Comparison of ENCODE assay signal across 18 mouse cellular contexts in genomic region chr12:9118576-9118975, GRCm38 (mm10).
A peak's percentile ranks its signal among the peaks of the same experiment; 100 is the strongest.
DNase-seq lines count a peak whose midpoint lies in the region; ATAC-seq and TF ChIP-seq lines count a peak whose summit lies in the region.
"Had no signal": no experiment of that assay in that cellular context is flagged by ENCODE, and none has a peak within 500 bp of the region (broad histone marks: within the 10 kb centered on the region; RNA-seq: fewer than 3 reads in every experiment).

No protein-coding gene starts in this region.

- no peak overlapping the region for H3K9ac ChIP-seq in heart, embryonic 12.5 days
- H3K9ac ChIP-seq: embryonic facial prominence, embryonic 13.5 days; heart, embryonic 13.5 days; hindbrain, embryonic 15.5 days had no signal

- H3K4me1 ChIP-seq in heart, embryonic 12.5 days (replicated peaks) = no peaks in the 10 kb centered on the region
- H3K4me1 ChIP-seq: embryonic facial prominence, embryonic 13.5 days; heart, embryonic 13.5 days; hindbrain, embryonic 15.5 days had no signal

- peak; percentile 37 for DNase-seq in heart, adult 11 months
- peak; percentile 25 for DNase-seq in 3134 (ENCODE audit: extremely low read depth, insufficient read length, low spot score)
- peak; percentile 61 for DNase-seq in 3T3-L1 (ENCODE audit: low read depth, low spot score)
- DNase-seq in brain, embryonic 14.5 days (ENCODE audit: low read depth) = peak; percentile 50
- no peak for DNase-seq in ovary, postnatal 14 days (ENCODE audit: low spot score)
- DNase-seq: adrenal gland, postnatal 10 days; cerebellum, adult 11-12 months; cerebellum, adult 9-10 months; cerebellum, postnatal 25 days; gastrocnemius, postnatal 14 days; heart, postnatal 36 days had no signal

- no peak overlapping the region for H3K4me3 ChIP-seq in heart, embryonic 12.5 days
- H3K4me3 ChIP-seq: embryonic facial prominence, embryonic 13.5 days; heart, embryonic 13.5 days; hindbrain, embryonic 15.5 days had no signal

- WGBS in heart, embryonic 12.5 days = 58% methylated on average over 2 of the region's 2 CpGs

- H3K27me3 ChIP-seq in heart, embryonic 12.5 days (replicated peaks) = no peaks in the 10 kb centered on the region
- H3K27me3 ChIP-seq: hindbrain, embryonic 15.5 days; Patski had no signal

- H3K27ac ChIP-seq in heart, embryonic 12.5 days (ENCODE audit: poor library complexity, severe bottlenecking) = no peak overlapping the region
- H3K27ac ChIP-seq: embryonic facial prominence, embryonic 13.5 days; heart, embryonic 13.5 days; hindbrain, embryonic 15.5 days had no signal

- no peak for TF ChIP-seq POLR2A in brain, embryonic 14.5 days (IDR thresholded peaks at IDR 0.05; ENCODE audit: borderline replicate concordance, extremely low read depth, insufficient read depth, insufficient read length, poor library complexity, severe bottlenecking)

- TF ChIP-seq CTCF in brain, embryonic 14.5 days (IDR thresholded peaks at IDR 0.05; ENCODE audit: borderline replicate concordance, extremely low read depth, insufficient read depth, insufficient read length) = no peak

- H3K4me2 ChIP-seq in heart, embryonic 12.5 days = no peak overlapping the region
- H3K4me2 ChIP-seq: embryonic facial prominence, embryonic 13.5 days; heart, embryonic 13.5 days; hindbrain, embryonic 15.5 days had no signal

- ATAC-seq in heart, embryonic 12.5 days (ENCODE audit: insufficient number of reproducible peaks, low FRiP score) = no peak
- ATAC-seq: forebrain, embryonic 16.5 days; intestine, embryonic 16.5 days; Patski had no signal

- H3K9me3 ChIP-seq in heart, embryonic 12.5 days (replicated peaks) = 0 out of 2 replicates have a peak, but pooled peaks cover 3% of the 10 kb centered on the region
- H3K9me3 ChIP-seq: embryonic facial prominence, embryonic 13.5 days; heart, embryonic 13.5 days; hindbrain, embryonic 15.5 days had no signal

- H3K36me3 ChIP-seq in heart, embryonic 12.5 days = no peaks in the 10 kb centered on the region
- H3K36me3 ChIP-seq: embryonic facial prominence, embryonic 13.5 days; heart, embryonic 13.5 days; hindbrain, embryonic 15.5 days had no signal
